Mouse (Mus musculus) CH12.LX (cell line): ENCODE measurements around the gene Fam71b. TPM values are rescaled to one million over a fixed set of nuclear protein-coding genes. Genes with fewer than 3 reads are reported as not detected.

Experiments
- DNase-seq: peaks from one replicate; pipeline ENCODE4 v3.0.0-alpha.2; 2013; ENCODE audit errors: extremely low read depth
- H3K27ac ChIP-seq: 2 replicates; pipeline ENCODE4 v1.5.1; 2012; ENCODE audit warnings: low read depth, mild to moderate bottlenecking, control low read depth, moderate library complexity; ENCODE audit not compliant: insufficient read depth
- H3K27me3 ChIP-seq: replicated peaks from 2 replicates; pipeline ENCODE3; 2012; ENCODE audit warnings: inconsistent platforms
- H3K36me3 ChIP-seq, 2 experiments: replicated peaks in 1 of 2; 2 replicates each; pipeline versions ENCODE3 to v1.6.1; 2012; ENCODE audit warnings: inconsistent platforms in 1 of 2, low read length in 1 of 2, mild to moderate bottlenecking in 1 of 2, mixed read lengths in 1 of 2, moderate library complexity in 1 of 2; ENCODE audit not compliant: control insufficient read depth in 1 of 2, insufficient read depth in 1 of 2
- H3K4me1 ChIP-seq, 2 experiments: 2 replicates each; pipeline ENCODE4 v1.6.1; 2012; ENCODE audit warnings: inconsistent platforms in 1 of 2, moderate library complexity in 1 of 2; ENCODE audit not compliant: insufficient read depth in 2 of 2, control insufficient read depth in 1 of 2
- H3K4me2 ChIP-seq: 2 replicates; pipeline ENCODE4 v1.6.1; 2012; ENCODE audit warnings: low read depth, mild to moderate bottlenecking, control low read depth; ENCODE audit not compliant: poor library complexity, insufficient read depth, severe bottlenecking
- H3K4me3 ChIP-seq, 3 experiments: fragments of 150-350 bp in 1 of 3; sonication (generic) in 1 of 3; replicated peaks in 1 of 3; 2 replicates each; pipeline versions ENCODE3 to v1.5.1; 2011 to 2012; ENCODE audit warnings: low read depth in 2 of 3, low read length in 2 of 3, mild to moderate bottlenecking in 2 of 3, moderate library complexity in 2 of 3, control low read depth in 1 of 3, improper control_type of control experiment in 1 of 3, inconsistent platforms in 1 of 3, mixed read lengths in 1 of 3; ENCODE audit not compliant: poor library complexity in 1 of 3
- H3K79me2 ChIP-seq: replicated peaks from 2 replicates; pipeline ENCODE4 v1.6.1; 2012; ENCODE audit warnings: mild to moderate bottlenecking, moderate library complexity; ENCODE audit not compliant: control insufficient read depth, poor library complexity, insufficient read depth, severe bottlenecking; ENCODE audit errors: extremely low read depth
- H3K9ac ChIP-seq: 2 replicates; pipeline ENCODE4 v1.6.1; 2012; ENCODE audit warnings: low read depth, mild to moderate bottlenecking, control low read depth, moderate library complexity; ENCODE audit not compliant: insufficient read depth
- H3K9me3 ChIP-seq: replicated peaks from 2 replicates; pipeline ENCODE3; 2012; ENCODE audit warnings: low read length, inconsistent platforms, mixed read lengths
- BHLHE40 ChIP-seq: IDR thresholded peaks from 2 replicates; pipeline ENCODE4 v1.6.1; 2011; ENCODE audit warnings: mild to moderate bottlenecking, low read depth, low read length, improper control_type of control experiment
- E2F4 ChIP-seq: IDR thresholded peaks from 2 replicates; pipeline ENCODE4 v1.6.1; 2011; ENCODE audit warnings: low read depth, low read length, improper control_type of control experiment; ENCODE audit not compliant: insufficient replicate concordance
- ELF1 ChIP-seq: IDR thresholded peaks from 2 replicates; pipeline ENCODE4 v1.6.1; 2014; ENCODE audit warnings: low read depth, mild to moderate bottlenecking, inconsistent platforms, low read length, improper control_type of control experiment
- ETS1 ChIP-seq: conservative IDR thresholded peaks from 2 replicates; pipeline ENCODE4 v1.6.1; 2012; ENCODE audit warnings: low read depth, mild to moderate bottlenecking, inconsistent platforms, low read length, improper control_type of control experiment, moderate library complexity
- HCFC1 ChIP-seq: IDR thresholded peaks from 2 replicates; pipeline ENCODE4 v1.6.1; 2012; ENCODE audit warnings: low read depth, mild to moderate bottlenecking, inconsistent platforms, low read length, improper control_type of control experiment
- IRF4 ChIP-seq: IDR thresholded peaks from 2 replicates; pipeline ENCODE4 v1.6.1; 2014; ENCODE audit warnings: low read depth, mild to moderate bottlenecking, inconsistent platforms, low read length, improper control_type of control experiment
- JUND ChIP-seq: conservative IDR thresholded peaks from 2 replicates; pipeline ENCODE4 v1.6.1; 2011; ENCODE audit warnings: low read depth, low read length, improper control_type of control experiment
- KAT2A ChIP-seq: IDR thresholded peaks from 2 replicates; pipeline ENCODE4 v1.6.1; 2012; ENCODE audit warnings: low read length, improper control_type of control experiment, inconsistent platforms; ENCODE audit not compliant: insufficient replicate concordance
- MAX ChIP-seq: IDR thresholded peaks from 2 replicates; pipeline ENCODE4 v1.6.1; 2011; ENCODE audit warnings: low read length, improper control_type of control experiment
- MXI1 ChIP-seq: IDR thresholded peaks from 2 replicates; pipeline ENCODE4 v1.6.1; 2011; ENCODE audit warnings: mild to moderate bottlenecking, low read depth, low read length, improper control_type of control experiment
- NELFE ChIP-seq: IDR thresholded peaks from 2 replicates; pipeline ENCODE4 v1.6.1; 2011; ENCODE audit warnings: low read depth, low read length, improper control_type of control experiment
- NRF1 ChIP-seq: IDR thresholded peaks from 2 replicates; pipeline ENCODE4 v1.6.1; 2014; ENCODE audit warnings: low read depth, mild to moderate bottlenecking, inconsistent platforms, low read length, improper control_type of control experiment, moderate library complexity
- PAX5 ChIP-seq: IDR thresholded peaks from 2 replicates; pipeline ENCODE4 v1.6.1; 2012; ENCODE audit warnings: low read length, inconsistent platforms, mixed read lengths
- SIN3A ChIP-seq: IDR thresholded peaks from 2 replicates; pipeline ENCODE4 v1.6.1; 2012; ENCODE audit warnings: low read length, improper control_type of control experiment, inconsistent platforms
- TBP ChIP-seq: conservative IDR thresholded peaks from 2 replicates; pipeline ENCODE4 v1.6.1; 2011; ENCODE audit warnings: low read depth, low read length, improper control_type of control experiment
- TCF12 ChIP-seq: IDR thresholded peaks from 2 replicates; pipeline ENCODE4 v1.6.1; 2014; ENCODE audit warnings: low read depth, mild to moderate bottlenecking, inconsistent platforms, low read length, improper control_type of control experiment
- UBTF ChIP-seq: IDR thresholded peaks from 2 replicates; pipeline ENCODE4 v1.6.1; 2012; ENCODE audit warnings: low read depth, mild to moderate bottlenecking, inconsistent platforms, low read length, improper control_type of control experiment, moderate library complexity
- ZC3H11A ChIP-seq: IDR thresholded peaks from 2 replicates; pipeline ENCODE4 v1.6.1; 2012; ENCODE audit warnings: low read depth, mild to moderate bottlenecking, inconsistent platforms, low read length, improper control_type of control experiment
- ZKSCAN1 ChIP-seq: IDR thresholded peaks from 2 replicates; pipeline ENCODE4 v1.6.1; 2012; ENCODE audit warnings: low read depth, inconsistent platforms, low read length, improper control_type of control experiment, borderline replicate concordance
- dilution Hi-C: fragments of 300-500 bp; cut with MboI; formaldehyde crosslinking; loops from 2 replicates; pipeline ENCODE4 v1.14.3; 2020; ENCODE audit warnings: low sequenced_read_pairs; ENCODE audit not compliant: extremely low pct_unique_long_range_greater_than_20kb, extremely low pct_ligation_motif_present
- in situ Hi-C: fragments of 300-500 bp; cut with MboI; formaldehyde crosslinking; loops from 3 replicates; pipeline ENCODE4 v1.14.3; 2019; ENCODE audit warnings: low sequenced_read_pairs, low pct_ligation_motif_present, low pct_unique_long_range_greater_than_20kb, mixed read lengths
- polyA plus RNA-seq: library from polyadenylated mRNA; unstranded; fragments of >175 nt; gene quantifications from 2 replicates; pipeline ENCODE4 v1.2.1, GENCODE M21; 2012; ENCODE audit warnings: low read depth; ENCODE audit not compliant: insufficient read length
- total RNA-seq, 2 experiments: library from RNA; depleted of rRNA; stranded (reverse); fragments of 300-350 nt in 1 of 2; fragments of >200 nt in 1 of 2; gene quantifications; 2 replicates each; pipeline ENCODE4 v1.2.3; 2012 to 2014

The Fam71b gene
- total and polyA plus RNA-seq, 3 experiments: 0.46 to 2.6 (median 2.4) TPM

GRCm38 (mm10) chr11:46392890-46393289 lies 3.5 kb upstream of the Fam71b start:
- Histone ChIP-seq H3K9me3 (no peaks in the 10 kb centered on the region), H3K27ac (no peak overlapping the region), H3K9ac (no peak overlapping the region), H3K36me3 (no peaks in the 10 kb centered on the region), H3K79me2 (no peaks in the 10 kb centered on the region)
- TF ChIP-seq MXI1 (no peak), SIN3A (no peak), NELFE (no peak)
- TF ChIP-seq, all 38 proteins: peak for 0
- Histone ChIP-seq H3K4me1 (peaks cover 37 to 72% of the 10 kb centered on the region in 2 experiments), H3K27me3 (no peaks in the 10 kb centered on the region), H3K4me2 (no peak overlapping the region), H3K4me3 (no peak overlapping the region)
- dilution Hi-C loops (no loop called here), in situ Hi-C loops (no loop called here)
- no peak for DNase-seq

GRCm38 (mm10) chr11:46393413-46393812 lies 2.9 kb upstream of the Fam71b start:
- Histone ChIP-seq H3K27ac (no peak overlapping the region), H3K4me2 (no peak overlapping the region), H3K4me1 (peaks cover 34 to 72% of the 10 kb centered on the region in 2 experiments), H3K4me3 (no peak overlapping the region), H3K79me2 (no peaks in the 10 kb centered on the region), H3K36me3 (no peaks in the 10 kb centered on the region), H3K9me3 (no peaks in the 10 kb centered on the region), H3K27me3 (no peaks in the 10 kb centered on the region), H3K9ac (no peak overlapping the region)
- in situ Hi-C loops (no loop called here), dilution Hi-C loops (no loop called here)
- TF ChIP-seq ZC3H11A (no peak), ETS1 (no peak), TCF12 (no peak), E2F4 (no peak), ZKSCAN1 (no peak), MAX (no peak), PAX5 (no peak), UBTF (no peak), NRF1 (no peak), BHLHE40 (no peak), ELF1 (no peak), KAT2A (no peak), IRF4 (no peak), JUND (no peak), TBP (no peak), SIN3A (no peak), HCFC1 (no peak)
- no peak for DNase-seq
